Mouse (Mus musculus) liver, adult 2 months (tissue): ENCODE results near the gene Nt5e.

ENCODE experiments used
- CTCF ChIP-seq: fragments of 200-500 bp; IDR thresholded peaks from 2 replicates; pipeline ENCODE4 v1.5.1; 2011; ENCODE audit warnings: low read depth, low read length, control low read depth
- POLR2A ChIP-seq: fragments of 200-500 bp; IDR thresholded peaks from 2 replicates; pipeline ENCODE4 v1.6.1; 2011; ENCODE audit warnings: low read length, control low read depth; ENCODE audit not compliant: insufficient read depth; ENCODE audit errors: extremely low read depth

DNA sequence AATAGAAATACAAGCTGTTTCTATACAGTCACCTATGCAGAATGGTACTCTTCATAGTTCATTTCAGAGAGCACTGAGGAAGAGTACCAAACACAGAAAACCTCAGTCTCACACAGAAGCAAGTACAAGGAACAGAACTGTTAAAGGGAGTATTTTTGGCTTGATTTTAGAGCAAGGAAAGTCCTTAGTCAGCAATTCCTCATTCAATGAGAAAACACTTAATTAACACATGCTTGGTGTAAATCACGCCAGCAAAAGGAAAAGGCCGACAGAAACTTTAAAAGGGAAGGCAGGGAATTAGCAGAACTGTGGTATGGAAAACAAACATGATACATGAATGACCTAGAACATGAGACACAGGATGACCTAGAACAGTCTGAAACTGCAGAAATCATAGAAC is 83.0 kb downstream of the Nt5e start:
- TF ChIP-seq POLR2A (no peak), CTCF (no peak)
